Mouse (Mus musculus): ENCODE measurements around the gene Zfp213.

GRCm38 (mm10) chr17:23537554-23538255 is 26.3 kb downstream of the Zfp213 start:
- no peak for TF ChIP-seq EP300 (optimal IDR thresholded peaks at IDR 0.05)
- TF ChIP-seq CTCF (IDR thresholded peaks at IDR 0.05; ENCODE audit: low read depth), result no peak
